Mouse (Mus musculus) liver, embryonic 15.5 days (tissue): ENCODE measurements around the gene Il4i1. TPM values are rescaled to one million over a fixed set of nuclear protein-coding genes. Genes with fewer than 3 reads are reported as not detected.

Source experiments
- ATAC-seq: fragments of 200-750 bp; cut with Nextera tagmentation; 2 replicates; pipeline ENCODE4 v1.8.0; 2017; ENCODE audit warnings: moderate number of reproducible peaks, mild to moderate bottlenecking, moderate library complexity; ENCODE audit not compliant: insufficient read depth
- H3K27ac ChIP-seq: fragments of 300-500 bp; sonication (generic); replicated peaks from 2 replicates; pipeline ENCODE4 v1.5.1; 2015; ENCODE audit warnings: mild to moderate bottlenecking, inconsistent platforms
- H3K27me3 ChIP-seq: fragments of 300-500 bp; sonication (generic); 2 replicates; pipeline ENCODE4 v1.6.1; 2015; ENCODE audit warnings: mild to moderate bottlenecking, inconsistent platforms
- H3K36me3 ChIP-seq: fragments of 300-500 bp; sonication (generic); replicated peaks from 2 replicates; pipeline ENCODE4 v1.6.1; 2015; ENCODE audit warnings: moderate library complexity, mild to moderate bottlenecking, inconsistent platforms
- H3K4me1 ChIP-seq: fragments of 300-500 bp; sonication (generic); replicated peaks from 2 replicates; pipeline ENCODE4 v1.6.1; 2015; ENCODE audit warnings: inconsistent platforms
- H3K4me2 ChIP-seq: fragments of 300-500 bp; sonication (generic); 2 replicates; pipeline ENCODE4 v1.6.1; 2015; ENCODE audit warnings: moderate library complexity, mild to moderate bottlenecking, inconsistent platforms
- H3K4me3 ChIP-seq: fragments of 300-500 bp; sonication (generic); replicated peaks from 2 replicates; pipeline ENCODE4 v1.5.1; 2015; ENCODE audit warnings: mild to moderate bottlenecking, inconsistent platforms
- H3K9ac ChIP-seq: fragments of 300-500 bp; sonication (generic); 2 replicates; pipeline ENCODE4 v1.6.1; 2015; ENCODE audit warnings: moderate library complexity, mild to moderate bottlenecking, inconsistent platforms
- H3K9me3 ChIP-seq: fragments of 300-500 bp; sonication (generic); replicated peaks from 2 replicates; pipeline ENCODE4 v1.6.1; 2016; ENCODE audit warnings: inconsistent platforms
- WGBS: fragments of 180-500 bp; shearing (Covaris S2); methylation state at CpG from one replicate; pipeline ENCODE4 v1.1.7; 2015; ENCODE audit warnings: mixed read lengths; ENCODE audit not compliant: insufficient replicate concordance; 5-methylcytosine and 5-hydroxymethylcytosine counted together
- polyA plus RNA-seq: library from polyadenylated mRNA; unstranded; fragments of >200 nt; fragmentation: Nextera tagmentation; extraction: Ambion mirVana; gene quantifications from 2 replicates; pipeline ENCODE4 v1.2.1, GENCODE M21; 2015

The Il4i1 gene
- 0.35 and 0.46 TPM in 2 replicates for polyA plus RNA-seq

GRCm38 (mm10) chr7:44815721-44816469, at the start of gene Il4i1, which contains the start of gene Nup62:
Gene Il4i1, plus strand, starts transcription at chr7:44816387.
Gene Nup62, plus strand, starts transcription at chr7:44816088.
- peak within 1 kb of the TSS; percentile 93 for H3K9ac ChIP-seq
- no peaks in the 10 kb centered on the region for H3K9me3 ChIP-seq
- no peaks in the 10 kb centered on the region for H3K27me3 ChIP-seq
- WGBS = 1% methylated on average over 62 of the region's 62 CpGs
- peak; percentile 89 for ATAC-seq
- peaks cover 55% of the 10 kb centered on the region for H3K4me1 ChIP-seq
- H3K4me3 ChIP-seq = peak within 1 kb of the TSS; percentile 90
- H3K27ac ChIP-seq = peak within 1 kb of the TSS; percentile 96
- H3K4me2 ChIP-seq = peak within 1 kb of the TSS; percentile 92
- H3K36me3 ChIP-seq = peaks cover 17% of the 10 kb centered on the region

DNA sequence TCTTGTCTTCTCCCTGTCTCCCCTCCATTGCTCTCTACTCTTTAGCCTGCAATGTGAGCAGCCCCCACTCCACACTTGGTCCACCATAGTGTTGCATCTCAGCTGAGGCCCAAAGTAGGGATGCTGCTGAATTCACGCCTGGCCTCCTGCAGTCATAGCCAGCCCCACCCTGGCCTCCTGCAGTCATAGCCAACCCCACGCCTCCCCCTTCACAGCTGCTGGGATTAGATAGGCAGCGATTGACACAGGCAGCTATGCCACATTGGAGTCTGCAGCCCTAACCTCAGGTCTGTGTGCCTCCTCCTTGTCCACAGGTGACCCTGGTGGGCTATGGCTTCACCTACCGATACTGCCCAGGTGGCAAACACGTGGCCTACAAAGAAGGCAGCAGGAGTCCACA, 48.1 kb upstream of the Il4i1 start:
- Histone ChIP-seq H3K27ac (peak overlapping the region; percentile 63), H3K4me2 (peak overlapping the region; percentile 52), H3K36me3 (peaks cover 91% of the 10 kb centered on the region), H3K9ac (no peak overlapping the region), H3K4me3 (no peak overlapping the region), H3K9me3 (no peaks in the 10 kb centered on the region), H3K4me1 (peaks cover 67% of the 10 kb centered on the region), H3K27me3 (no peaks in the 10 kb centered on the region)
- WGBS = 46% methylated on average over 5 of the region's 5 CpGs
- peak; percentile 63 for ATAC-seq

- H3K9me3 ChIP-seq = no peaks in the 10 kb centered on the region
- peaks cover 77% of the 10 kb centered on the region for H3K4me1 ChIP-seq
- WGBS = 23% methylated on average over 6 of the region's 6 CpGs
- no peak overlapping the region for H3K4me3 ChIP-seq
- H3K4me2 ChIP-seq = no peak overlapping the region
- H3K27me3 ChIP-seq = no peaks in the 10 kb centered on the region
- no peak overlapping the region for H3K27ac ChIP-seq
- ATAC-seq = no peak
- no peak overlapping the region for H3K9ac ChIP-seq
- H3K36me3 ChIP-seq = peaks cover 91% of the 10 kb centered on the region
Observed at GRCm38 (mm10) chr7:44770046-44770578, 46.1 kb upstream of the Il4i1 start.

GRCm38 (mm10) chr7:44772591-44773204, 43.5 kb upstream of the Il4i1 start:
- Histone ChIP-seq H3K9ac (no peak overlapping the region; the same call in 1 of the 2 replicates), H3K4me1 (peaks cover 75% of the 10 kb centered on the region), H3K4me2 (peak overlapping the region; percentile 43), H3K27ac (peak overlapping the region; percentile 79), H3K36me3 (peaks cover 88% of the 10 kb centered on the region), H3K4me3 (no peak overlapping the region), H3K9me3 (no peaks in the 10 kb centered on the region), H3K27me3 (no peaks in the 10 kb centered on the region)
- 38% methylated on average over 8 of the region's 8 CpGs for WGBS
- peak; percentile 93 for ATAC-seq

DNA sequence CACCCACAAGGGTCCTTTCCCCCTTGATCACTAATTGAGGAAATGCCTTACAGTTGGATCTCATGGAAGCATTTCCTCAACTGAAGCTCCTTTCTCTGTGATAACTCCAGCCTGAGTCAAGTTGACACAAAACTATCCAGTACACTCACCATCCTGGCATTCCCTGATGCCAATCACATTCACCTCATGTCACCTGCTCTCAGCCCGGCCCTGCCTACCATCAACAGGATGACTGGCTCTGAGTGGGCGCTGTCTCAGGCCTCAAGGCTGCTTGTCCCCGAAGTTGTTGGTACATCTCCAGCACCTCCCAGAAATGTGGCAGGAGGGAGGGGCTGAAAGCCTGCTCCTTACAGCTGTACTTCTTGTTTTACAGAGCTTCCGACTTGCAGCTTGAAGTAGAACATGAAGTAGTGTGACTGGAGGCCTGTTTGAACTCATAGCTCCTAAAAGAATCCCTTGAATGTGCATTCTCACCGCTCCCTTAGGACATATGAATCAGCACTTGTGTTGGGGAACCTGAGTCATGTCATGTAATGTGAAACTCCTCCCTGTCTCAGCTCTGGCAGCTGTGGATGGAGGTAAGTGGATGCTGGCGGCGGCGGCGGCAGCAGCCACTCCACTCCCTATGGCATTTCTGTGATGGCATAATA, 39.2 kb upstream of the Il4i1 start:
- Histone ChIP-seq H3K4me3 (no peak overlapping the region), H3K27ac (peak overlapping the region; percentile 83), H3K9me3 (no peaks in the 10 kb centered on the region), H3K27me3 (no peaks in the 10 kb centered on the region), H3K36me3 (peaks cover 48% of the 10 kb centered on the region), H3K9ac (no peak overlapping the region), H3K4me1 (peaks cover 36% of the 10 kb centered on the region), H3K4me2 (peak overlapping the region; percentile 32; the same call in 1 of the 2 replicates)
- ATAC-seq = peak; percentile 30
- WGBS = 81% methylated on average over 9 of the region's 9 CpGs

DNA sequence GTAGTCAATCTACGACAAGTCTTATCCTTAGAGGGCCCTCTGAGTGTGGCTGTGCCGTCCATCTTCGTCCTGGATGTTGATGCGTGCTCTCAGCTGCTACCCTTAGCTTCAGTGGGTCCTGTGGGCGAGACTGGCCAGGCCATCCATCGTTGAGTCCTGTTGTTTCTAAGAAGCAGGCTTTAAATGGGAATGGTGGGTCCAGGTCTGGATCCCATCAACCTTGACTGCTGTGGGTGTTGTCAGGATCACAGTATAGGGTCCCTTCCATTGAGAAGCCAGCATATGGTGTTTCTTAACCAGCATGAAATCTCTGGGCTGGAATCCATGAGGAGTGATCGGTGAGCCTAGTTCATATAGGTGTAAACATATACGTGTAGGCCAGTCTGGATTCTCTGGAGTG, 36.1 kb upstream of the Il4i1 start:
- Histone ChIP-seq H3K27ac (no peak overlapping the region), H3K9ac (no peak overlapping the region), H3K9me3 (no peaks in the 10 kb centered on the region), H3K4me3 (no peak overlapping the region), H3K27me3 (peaks cover 4% of the 10 kb centered on the region; the same call in 1 of the 2 replicates), H3K36me3 (peaks cover 25% of the 10 kb centered on the region), H3K4me2 (no peak overlapping the region), H3K4me1 (peaks cover 14% of the 10 kb centered on the region)
- no peak for ATAC-seq
- 80% methylated on average over 8 of the region's 8 CpGs for WGBS

DNA sequence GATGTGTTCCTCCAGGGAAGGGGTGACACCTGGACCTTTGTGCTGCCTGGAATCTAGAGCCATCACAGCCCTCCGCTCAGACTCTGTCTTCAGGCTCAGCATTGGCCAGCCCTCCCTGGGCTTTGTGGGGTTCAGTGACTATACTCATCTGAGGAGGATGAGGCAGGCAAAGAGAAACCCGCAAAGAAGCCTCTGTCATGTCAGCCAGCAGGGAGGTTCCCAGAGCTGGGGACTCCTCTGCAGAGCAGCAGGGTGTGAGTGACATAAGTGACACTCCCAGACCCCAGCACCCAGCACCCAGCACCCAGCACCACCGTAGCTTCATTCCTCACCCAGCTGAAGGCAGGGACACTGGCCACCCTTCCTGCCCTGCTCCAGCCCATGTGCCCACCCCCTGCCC, 26.7 kb upstream of the Il4i1 start:
- no peaks in the 10 kb centered on the region for H3K36me3 ChIP-seq
- ATAC-seq = no peak
- H3K27me3 ChIP-seq = peaks cover 6% of the 10 kb centered on the region; the same call in 1 of the 2 replicates
- no peak overlapping the region for H3K4me3 ChIP-seq
- no peaks in the 10 kb centered on the region for H3K9me3 ChIP-seq
- H3K4me2 ChIP-seq = no peak overlapping the region
- no peaks in the 10 kb centered on the region for H3K4me1 ChIP-seq
- no peak overlapping the region for H3K9ac ChIP-seq
- 54% methylated on average over 3 of the region's 3 CpGs for whole genome bisulfite sequencing
- no peak overlapping the region for H3K27ac ChIP-seq

DNA sequence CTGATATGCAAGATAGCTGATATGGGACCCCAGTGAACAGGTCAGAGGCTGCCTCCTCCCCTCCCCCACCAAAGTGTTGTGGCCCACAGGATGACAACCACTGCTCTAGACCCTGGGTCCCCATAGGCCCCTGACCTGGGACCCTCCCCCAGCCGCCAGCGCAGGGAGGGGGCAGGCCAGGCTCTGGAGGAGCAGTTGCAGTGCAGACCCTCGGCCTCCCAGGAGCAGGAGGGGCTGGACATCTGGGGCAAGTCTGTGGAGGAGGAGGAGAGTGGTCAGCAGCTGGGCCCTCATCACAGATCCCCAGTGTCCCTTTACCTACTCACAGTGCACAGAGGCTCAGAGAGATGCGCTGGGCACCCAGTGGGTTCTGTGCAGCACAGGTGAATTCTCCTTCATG, 26.1 kb upstream of the Il4i1 start:
- H3K27ac ChIP-seq = no peak overlapping the region
- H3K9ac ChIP-seq = no peak overlapping the region
- peaks cover 6% of the 10 kb centered on the region; the same call in 1 of the 2 replicates for H3K27me3 ChIP-seq
- no peak overlapping the region for H3K4me2 ChIP-seq
- no peaks in the 10 kb centered on the region for H3K9me3 ChIP-seq
- 51% methylated on average over 4 of the region's 4 CpGs for WGBS
- H3K36me3 ChIP-seq = no peaks in the 10 kb centered on the region
- ATAC-seq = no peak
- no peaks in the 10 kb centered on the region for H3K4me1 ChIP-seq
- H3K4me3 ChIP-seq = no peak overlapping the region

- 66% methylated on average over 6 of the region's 6 CpGs for WGBS
- no peaks in the 10 kb centered on the region for H3K9me3 ChIP-seq
- no peak overlapping the region for H3K4me2 ChIP-seq
- H3K4me1 ChIP-seq = no peaks in the 10 kb centered on the region
- H3K27ac ChIP-seq = no peak overlapping the region
- H3K36me3 ChIP-seq = no peaks in the 10 kb centered on the region
- no peak overlapping the region for H3K4me3 ChIP-seq
- no peak overlapping the region for H3K9ac ChIP-seq
- ATAC-seq = no peak
- H3K27me3 ChIP-seq = no peaks in the 10 kb centered on the region; the same call in 1 of the 2 replicates
Observed at GRCm38 (mm10) chr7:44792781-44793180, 23.4 kb upstream of the Il4i1 start.

GRCm38 (mm10) chr7:44808927-44809326, 7.3 kb upstream of the Il4i1 start:
- H3K4me3 ChIP-seq = no peak overlapping the region
- no peak overlapping the region for H3K9ac ChIP-seq
- no peak overlapping the region for H3K4me2 ChIP-seq
- H3K36me3 ChIP-seq = peaks cover 1% of the 10 kb centered on the region; the same call in 1 of the 2 replicates
- 49% methylated on average over 2 of the region's 2 CpGs for WGBS
- H3K4me1 ChIP-seq = 0 out of 2 replicates have a peak, but pooled peaks cover 4% of the 10 kb centered on the region
- ATAC-seq = no peak
- H3K27me3 ChIP-seq = 0 out of 2 replicates have a peak, but pooled peaks cover 9% of the 10 kb centered on the region
- H3K9me3 ChIP-seq = no peaks in the 10 kb centered on the region
- no peak overlapping the region for H3K27ac ChIP-seq

- Histone ChIP-seq H3K9ac (no peak overlapping the region), H3K27ac (no peak overlapping the region), H3K4me2 (no peak overlapping the region), H3K4me3 (no peak overlapping the region), H3K27me3 (0 out of 2 replicates have a peak, but pooled peaks cover 9% of the 10 kb centered on the region), H3K4me1 (peaks cover 5% of the 10 kb centered on the region; the same call in 1 of the 2 replicates), H3K36me3 (peaks cover 7% of the 10 kb centered on the region; the same call in 1 of the 2 replicates), H3K9me3 (no peaks in the 10 kb centered on the region)
- WGBS = 72% methylated on average over 3 of the region's 3 CpGs
- no peak for ATAC-seq
Observed at GRCm38 (mm10) chr7:44809466-44809865, 6.7 kb upstream of the Il4i1 start.
